Mouse (Mus musculus): ENCODE results near the gene Hmgxb4.

DNA sequence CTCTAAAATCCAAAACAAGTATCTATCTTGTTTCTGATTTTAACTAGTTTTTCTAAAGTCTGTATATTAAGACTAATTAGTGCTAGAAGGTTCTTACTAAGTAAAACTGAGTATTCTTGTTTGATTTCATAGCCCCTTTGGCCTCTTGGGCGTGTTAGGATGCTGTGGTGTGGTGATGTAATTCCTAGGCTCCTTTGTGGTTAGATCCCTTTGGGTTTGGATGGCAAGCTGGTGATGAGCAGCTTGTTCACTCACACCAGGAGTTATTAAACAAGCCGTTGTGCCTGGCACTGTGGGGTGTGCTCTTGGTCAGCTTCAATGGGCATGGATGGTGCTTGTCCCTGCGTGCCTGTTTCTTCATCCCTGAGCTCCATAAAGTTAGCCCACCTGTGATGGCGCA is 60.2 kb downstream of the Hmgxb4 start:
- TF ChIP-seq CTCF (conservative IDR thresholded peaks at IDR 0.05; ENCODE audit: low read length) (no peak), NANOG (IDR thresholded peaks at IDR 0.05; ENCODE audit: borderline replicate concordance, low read length) (no peak), POU5F1 (IDR thresholded peaks at IDR 0.05; ENCODE audit: borderline replicate concordance, low read length) (no peak)
